Mouse (Mus musculus) embryonic facial prominence, embryonic 15.5 days (tissue): Measurements from ENCODE around the gene Atp7b. TPM values are rescaled to one million over a fixed set of nuclear protein-coding genes. Genes with fewer than 3 reads are reported as not detected.

Experiments used
- ATAC-seq: fragments of 200-750 bp; cut with Nextera tagmentation; 2 replicates; pipeline ENCODE4 v1.8.0; 2017; ENCODE audit warnings: low read depth, moderate TSS enrichment; ENCODE audit not compliant: insufficient number of reproducible peaks, low FRiP score, low TSS enrichment
- H3K27ac ChIP-seq: fragments of 300-500 bp; sonication (generic); replicated peaks from 2 replicates; pipeline ENCODE4 v1.5.1; 2015; ENCODE audit warnings: mild to moderate bottlenecking, inconsistent platforms
- H3K27me3 ChIP-seq: fragments of 300-500 bp; sonication (generic); 2 replicates; pipeline ENCODE4 v1.6.1; 2015; ENCODE audit warnings: inconsistent platforms
- H3K36me3 ChIP-seq: fragments of 300-500 bp; sonication (generic); 2 replicates; pipeline ENCODE4 v1.6.1; 2015; ENCODE audit warnings: mild to moderate bottlenecking, inconsistent platforms
- H3K4me1 ChIP-seq: fragments of 300-500 bp; sonication (generic); 2 replicates; pipeline ENCODE4 v1.6.1; 2015; ENCODE audit warnings: inconsistent platforms
- H3K4me2 ChIP-seq: fragments of 300-500 bp; sonication (generic); replicated peaks from 2 replicates; pipeline ENCODE4 v1.6.1; 2015; ENCODE audit warnings: mild to moderate bottlenecking, inconsistent platforms
- H3K4me3 ChIP-seq: fragments of 300-500 bp; sonication (generic); replicated peaks from 2 replicates; pipeline ENCODE4 v1.5.1; 2015; ENCODE audit warnings: mild to moderate bottlenecking, inconsistent platforms
- H3K9ac ChIP-seq: fragments of 300-500 bp; sonication (generic); 2 replicates; pipeline ENCODE4 v1.6.1; 2015; ENCODE audit warnings: inconsistent platforms
- H3K9me3 ChIP-seq: fragments of 300-500 bp; sonication (generic); replicated peaks from 2 replicates; pipeline ENCODE4 v1.6.1; 2016; ENCODE audit warnings: inconsistent platforms
- WGBS: fragments of 180-500 bp; shearing (Covaris S2); methylation state at CpG from one replicate; pipeline ENCODE4 v1.1.7; 2015; 5-methylcytosine and 5-hydroxymethylcytosine counted together
- polyA plus RNA-seq: library from polyadenylated mRNA; unstranded; fragments of >200 nt; fragmentation: Nextera tagmentation; extraction: Ambion mirVana; gene quantifications from 2 replicates; pipeline ENCODE4 v1.2.1, GENCODE M21; 2015

Gene Atp7b
- polyA plus RNA-seq, 1 experiment from 2014 or later = 0.76 TPM

DNA sequence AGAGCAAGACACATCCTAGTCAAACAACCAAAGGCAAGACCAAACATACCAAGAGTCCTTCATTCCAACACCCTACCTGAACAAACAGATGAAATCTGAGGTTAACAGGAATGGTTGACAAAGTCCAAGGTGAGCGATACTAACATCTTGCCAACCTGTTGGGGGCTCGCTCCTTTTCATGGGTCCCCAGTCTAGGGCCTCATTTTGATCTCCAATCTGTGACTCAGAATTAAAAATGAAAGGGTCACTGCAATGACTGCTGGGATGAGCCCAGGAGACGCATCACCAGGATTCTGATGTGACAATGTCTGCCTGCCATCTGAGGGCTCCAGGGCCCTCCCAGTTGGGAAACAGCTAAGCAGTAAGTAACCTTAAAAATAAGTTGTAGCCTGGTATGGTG lies 90.6 kb downstream of the Atp7b start, which contains the start of gene Ccdc70:
Gene Ccdc70, plus strand, starts transcription at position 301 of the 400 bp plus-strand sequence.
- Histone ChIP-seq H3K4me1 (no peaks in the 10 kb centered on the region), H3K36me3 (no peaks in the 10 kb centered on the region), H3K9ac (no peak within 1 kb of the TSS), H3K4me3 (no peak within 1 kb of the TSS), H3K9me3 (no peaks in the 10 kb centered on the region), H3K27me3 (no peaks in the 10 kb centered on the region), H3K4me2 (no peak within 1 kb of the TSS), H3K27ac (no peak within 1 kb of the TSS)
- 85% methylated on average over 3 of the region's 3 CpGs for WGBS
- no peak for ATAC-seq

DNA sequence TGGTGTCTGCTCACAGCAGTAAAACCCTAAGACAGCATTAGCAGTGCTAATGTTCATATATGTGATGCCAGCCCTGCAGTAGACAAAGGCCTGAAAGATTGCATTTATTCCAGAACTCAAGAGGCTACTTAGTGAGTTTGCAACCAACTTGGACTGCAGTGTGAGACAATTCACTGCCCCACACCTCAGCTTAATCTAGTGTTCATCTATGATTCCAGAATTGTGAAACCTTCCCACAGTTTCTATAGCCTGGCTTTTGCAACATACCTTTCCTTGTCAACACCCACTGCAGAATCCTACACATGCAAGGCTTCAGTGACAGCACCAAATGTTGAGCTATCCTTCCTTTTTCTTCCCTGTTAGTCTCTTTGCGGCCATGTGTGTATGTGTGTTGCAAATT lies 93.5 kb downstream of the Atp7b start:
- Histone ChIP-seq H3K27ac (no peak overlapping the region), H3K9ac (no peak overlapping the region), H3K4me3 (no peak overlapping the region), H3K9me3 (no peaks in the 10 kb centered on the region), H3K4me1 (no peaks in the 10 kb centered on the region), H3K4me2 (no peak overlapping the region), H3K36me3 (no peaks in the 10 kb centered on the region), H3K27me3 (no peaks in the 10 kb centered on the region)
- no peak for ATAC-seq
- 79% methylated on average over 1 of the region's 1 CpGs for WGBS

DNA sequence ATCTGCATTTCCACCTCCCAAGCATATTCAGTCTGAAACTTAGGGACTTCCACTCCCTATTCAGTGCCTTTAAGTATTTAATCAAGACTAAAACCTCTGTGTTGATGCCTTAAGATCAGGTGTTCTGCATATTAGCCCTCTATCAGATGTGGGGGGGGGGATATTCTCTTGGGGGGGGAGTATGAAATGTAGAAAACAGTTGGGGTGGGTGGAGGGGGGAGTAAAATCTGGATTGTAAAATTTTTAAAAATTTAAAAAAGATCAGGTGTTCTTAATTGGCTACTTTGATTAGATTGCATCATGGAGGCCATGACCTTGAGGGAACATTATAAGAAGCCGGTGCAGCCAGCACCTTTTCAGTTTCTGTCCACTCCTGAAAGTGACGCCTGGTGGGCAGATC lies 101.7 kb downstream of the Atp7b start, which contains the start of gene Fam90a1a:
Gene Fam90a1a, plus strand, starts transcription at position 301 of the 400 bp plus-strand sequence.
- Histone ChIP-seq H3K9ac (no peak within 1 kb of the TSS), H3K4me1 (no peaks in the 10 kb centered on the region), H3K27ac (no peak within 1 kb of the TSS), H3K4me2 (no peak within 1 kb of the TSS), H3K27me3 (no peaks in the 10 kb centered on the region), H3K36me3 (no peaks in the 10 kb centered on the region), H3K9me3 (no peaks in the 10 kb centered on the region), H3K4me3 (no peak within 1 kb of the TSS)
- ATAC-seq = no peak
- 78% methylated on average over 2 of the region's 2 CpGs for WGBS

DNA sequence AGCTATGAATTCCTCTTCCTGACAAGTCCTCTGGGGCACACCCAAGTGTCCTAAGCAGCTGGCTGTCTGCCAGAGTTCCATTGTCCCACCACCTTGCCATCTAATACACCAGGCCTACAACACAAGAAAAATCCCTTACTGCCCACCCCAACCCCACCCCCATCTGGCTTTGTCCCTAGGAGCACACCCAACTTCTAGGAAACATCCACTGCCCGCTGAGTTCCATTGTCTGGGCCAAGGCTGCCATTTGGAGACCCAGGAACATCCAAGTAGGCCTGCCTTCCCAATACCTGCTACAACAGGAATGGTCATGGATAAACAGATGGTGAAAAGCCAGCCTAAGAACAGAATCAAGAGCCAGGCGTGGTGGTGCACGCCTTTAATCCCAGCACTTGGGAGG lies 103.8 kb downstream of the Atp7b start:
- Histone ChIP-seq H3K27ac (no peak overlapping the region), H3K9ac (no peak overlapping the region), H3K4me1 (no peaks in the 10 kb centered on the region), H3K27me3 (no peaks in the 10 kb centered on the region), H3K4me3 (no peak overlapping the region), H3K36me3 (no peaks in the 10 kb centered on the region), H3K9me3 (no peaks in the 10 kb centered on the region), H3K4me2 (no peak overlapping the region)
- 79% methylated on average over 3 of the region's 3 CpGs for WGBS
- no peak for ATAC-seq

DNA sequence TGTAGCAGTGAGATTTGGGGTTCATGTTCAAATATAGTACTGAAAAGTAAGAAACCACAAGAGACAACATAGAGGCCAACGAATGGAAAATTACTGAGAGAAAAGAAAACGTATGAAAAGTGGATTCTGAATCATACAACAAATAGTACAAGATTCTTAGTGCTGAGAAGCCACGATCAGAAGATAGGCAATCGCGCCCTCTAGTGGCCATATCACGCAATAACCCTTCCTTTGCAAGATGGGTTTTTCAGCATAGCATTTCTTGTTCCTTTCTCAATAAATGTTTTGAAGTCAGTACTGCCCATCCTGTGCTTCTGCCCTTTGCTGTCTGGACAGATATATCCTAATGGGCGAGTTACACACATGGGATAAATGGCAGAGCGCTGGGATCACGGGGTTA lies 104.8 kb downstream of the Atp7b start:
- H3K4me3 ChIP-seq = no peak overlapping the region
- WGBS = 3% methylated on average over 9 of the region's 9 CpGs
- no peak for ATAC-seq

DNA sequence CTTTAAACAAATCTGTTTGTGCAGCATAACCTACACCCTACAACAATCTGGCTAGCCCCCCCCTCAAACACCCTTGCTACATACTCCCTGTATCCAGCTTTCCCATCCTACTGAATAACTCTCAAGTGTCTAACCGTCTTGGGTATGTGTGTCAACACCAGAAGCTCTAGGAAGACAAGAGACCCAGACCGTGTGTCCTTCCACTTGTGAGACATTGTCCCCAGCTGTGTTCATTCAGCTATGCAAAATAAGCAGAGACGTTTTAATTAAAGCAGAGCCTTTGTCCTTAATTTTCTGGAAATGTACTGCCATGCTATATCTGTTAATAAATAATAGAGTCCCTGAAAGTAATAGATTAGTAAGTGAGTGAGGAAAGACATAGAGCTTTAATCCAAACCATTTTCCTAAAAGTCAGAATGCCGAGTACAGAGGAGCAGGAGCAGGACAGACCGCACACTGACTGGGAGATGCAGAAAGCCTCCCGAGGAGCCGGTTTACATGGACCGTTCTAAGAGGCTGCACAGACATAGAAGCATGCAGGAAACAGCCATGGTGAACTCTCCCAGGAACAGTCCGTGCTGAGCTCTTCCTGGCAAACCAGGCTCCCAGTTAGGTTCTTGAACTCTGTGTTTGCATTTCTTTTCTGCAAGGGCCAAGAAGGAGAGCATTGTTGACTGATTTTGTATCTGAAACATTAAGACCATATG lies 112.6 kb downstream of the Atp7b start:
- H3K27me3 ChIP-seq = no peaks in the 10 kb centered on the region
- H3K4me3 ChIP-seq = no peak overlapping the region
- WGBS = 54% methylated on average over 9 of the region's 9 CpGs
- H3K4me1 ChIP-seq = no peaks in the 10 kb centered on the region
- no peaks in the 10 kb centered on the region for H3K9me3 ChIP-seq
- no peak overlapping the region for H3K27ac ChIP-seq
- H3K36me3 ChIP-seq = no peaks in the 10 kb centered on the region
- no peak overlapping the region for H3K9ac ChIP-seq
- no peak overlapping the region for H3K4me2 ChIP-seq
- no peak for ATAC-seq

More for the DNA sequence above, 104.8 kb downstream of the Atp7b start:
- H3K27ac ChIP-seq = no peak overlapping the region
- no peaks in the 10 kb centered on the region for H3K4me1 ChIP-seq
- H3K27me3 ChIP-seq = no peaks in the 10 kb centered on the region
- no peak overlapping the region for H3K9ac ChIP-seq
- H3K4me2 ChIP-seq = no peak overlapping the region
- H3K9me3 ChIP-seq = no peaks in the 10 kb centered on the region
- no peaks in the 10 kb centered on the region for H3K36me3 ChIP-seq

DNA sequence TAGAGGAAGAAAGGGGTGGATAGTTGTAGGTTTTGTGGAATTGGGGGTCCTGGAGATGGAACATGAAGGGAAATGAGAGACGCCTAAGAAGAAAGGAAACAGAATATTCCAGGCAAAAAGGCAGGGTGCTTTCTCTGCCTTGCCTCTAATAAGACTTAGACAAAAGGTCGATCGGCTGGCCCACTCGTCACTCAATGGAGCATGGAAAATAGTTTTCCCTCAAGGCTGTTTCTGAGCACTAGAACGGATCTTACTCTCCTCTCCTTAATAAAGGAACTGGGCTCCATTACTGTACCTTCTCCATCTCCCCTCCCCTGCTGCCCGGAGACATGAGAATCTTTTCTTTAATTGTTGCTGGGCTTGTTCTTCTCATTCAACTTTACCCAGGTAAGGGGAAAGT lies 113.6 kb downstream of the Atp7b start, which contains the start of gene Defb13:
Gene Defb13, plus strand, starts transcription at position 301 of the 400 bp plus-strand sequence.
- 73% methylated on average over 6 of the region's 6 CpGs for WGBS
- Histone ChIP-seq H3K4me1 (no peaks in the 10 kb centered on the region), H3K9ac (no peak within 1 kb of the TSS), H3K27ac (no peak within 1 kb of the TSS), H3K27me3 (no peaks in the 10 kb centered on the region), H3K4me3 (no peak within 1 kb of the TSS), H3K36me3 (no peaks in the 10 kb centered on the region), H3K9me3 (no peaks in the 10 kb centered on the region), H3K4me2 (no peak within 1 kb of the TSS)
- ATAC-seq = no peak

Other genes with a start within 250 kb of the Atp7b start
- not detected in 2 replicates for gene Defb50, start 236.8 kb downstream of the Atp7b start, polyA plus RNA-seq
- gene Defb2, start 220.4 kb downstream of the Atp7b start, polyA plus RNA-seq = not detected in 2 replicates
- gene Defb10, start 201.4 kb downstream of the Atp7b start, polyA plus RNA-seq = not detected in 2 replicates
- gene Defb9, start 174.9 kb downstream of the Atp7b start, polyA plus RNA-seq = not detected in 2 replicates
- gene Defb11, start 153.9 kb downstream of the Atp7b start, polyA plus RNA-seq = not detected in 2 replicates
- gene Defb15, start 127.6 kb downstream of the Atp7b start, polyA plus RNA-seq = not detected in 2 replicates
- gene Defb35, start 122.0 kb downstream of the Atp7b start, polyA plus RNA-seq = not detected in 2 replicates
- not detected in 2 replicates for gene Defb13, start 113.5 kb downstream of the Atp7b start, polyA plus RNA-seq
- gene Fam90a1a, start 101.6 kb downstream of the Atp7b start, polyA plus RNA-seq = not detected in 2 replicates
- gene Ccdc70, start 90.5 kb downstream of the Atp7b start, polyA plus RNA-seq = not detected in 2 replicates
- gene Alg11, start 416 bp upstream of the Atp7b start, polyA plus RNA-seq = 28.6 and 35.7 TPM in 2 replicates
- 1.1 and 2.0 TPM in 2 replicates for gene Nek5, start 64.7 kb upstream of the Atp7b start, polyA plus RNA-seq
- 3.5 and 4.1 TPM in 2 replicates for gene Nek3, start 106.1 kb upstream of the Atp7b start, polyA plus RNA-seq
- 35.6 and 38.4 TPM in 2 replicates for gene Ckap2, start 125.5 kb upstream of the Atp7b start, polyA plus RNA-seq
- gene Vps36, start 132.5 kb upstream of the Atp7b start, polyA plus RNA-seq = 36.6 and 38.5 TPM in 2 replicates
- gene Thsd1, start 167.0 kb upstream of the Atp7b start, polyA plus RNA-seq = 13.1 and 13.3 TPM in 2 replicates
- not detected in 2 replicates for gene Tpte, start 223.1 kb upstream of the Atp7b start, polyA plus RNA-seq